Mouse (Mus musculus) CD4-positive, CD25-positive, alpha-beta regulatory T cell, adult 4 months (primary cell): ENCODE data around the gene Fam155a. TPM values are rescaled to one million over a fixed set of nuclear protein-coding genes. Genes with fewer than 3 reads are reported as not detected.

ENCODE experiments used
- ATAC-seq: one replicate; pipeline ENCODE4 v1.8.0; 2017
- polyA plus RNA-seq, 2 experiments: library from polyadenylated mRNA; unstranded; fragments of 100-300 nt; shearing (Covaris generic); gene quantifications; one replicate each; pipeline ENCODE4 v1.2.1; 2017

Fam155a gene
- polyA plus RNA-seq, 2 experiments from 2014 or later: not detected

DNA sequence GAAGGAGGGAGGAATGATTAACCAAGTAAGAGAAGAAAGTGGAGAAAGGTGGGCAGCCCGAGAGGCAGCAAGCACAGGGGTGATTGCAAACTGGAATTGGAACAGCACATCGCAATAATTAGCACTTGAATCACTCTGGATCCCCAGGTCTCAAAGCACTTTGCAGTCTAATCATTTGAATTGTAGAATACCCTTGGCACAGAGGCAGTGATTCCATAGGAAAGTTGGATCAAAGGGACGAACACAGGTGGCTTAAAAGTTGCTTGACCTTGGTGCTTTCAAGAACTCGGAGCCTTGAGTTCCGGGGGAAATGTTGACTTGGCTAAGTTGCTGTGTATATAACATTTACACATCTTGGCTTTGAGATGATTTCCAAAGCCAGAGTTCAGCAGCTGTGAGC lies 299.7 kb downstream of the Fam155a start:
- ATAC-seq: no peak

DNA sequence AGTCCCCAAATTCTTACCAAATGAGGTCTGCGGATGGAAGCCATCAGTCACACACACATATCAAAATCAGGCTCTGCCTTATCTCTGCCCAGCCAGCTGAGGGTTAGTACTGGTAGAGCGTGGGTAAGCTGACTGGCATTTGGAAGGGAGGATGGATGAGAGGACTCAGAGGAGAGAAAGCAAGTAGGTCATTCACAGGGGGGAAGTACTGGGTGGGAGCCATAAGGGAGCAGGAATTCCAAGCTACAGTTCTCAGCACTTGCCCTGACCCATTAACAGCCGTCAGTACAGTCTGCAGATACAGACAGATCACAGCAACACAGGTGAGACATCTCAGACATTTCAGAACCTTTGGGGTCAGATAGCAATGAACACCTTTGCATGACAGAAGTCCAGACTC lies 300.8 kb downstream of the Fam155a start:
- ATAC-seq: no peak

DNA sequence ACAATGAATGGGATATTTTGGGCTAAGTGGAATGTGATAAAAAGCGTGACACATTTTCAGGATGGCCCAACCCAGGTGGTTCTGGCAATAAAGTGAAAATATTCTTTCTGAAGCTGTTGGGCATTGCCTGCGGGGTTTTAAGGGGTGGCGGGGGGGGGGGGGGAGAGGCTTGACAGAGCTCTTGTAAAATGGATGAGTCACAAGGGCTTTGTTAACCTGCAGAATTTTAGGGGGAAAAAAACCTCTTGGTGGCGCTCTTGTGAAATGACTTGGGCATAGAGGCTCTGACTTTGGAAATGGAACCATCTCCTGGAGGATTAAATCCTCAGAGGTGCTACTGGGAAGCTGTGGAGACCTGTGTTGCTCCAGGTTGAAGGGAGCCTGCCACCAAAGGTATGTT lies 309.9 kb downstream of the Fam155a start:
- no peak for ATAC-seq

DNA sequence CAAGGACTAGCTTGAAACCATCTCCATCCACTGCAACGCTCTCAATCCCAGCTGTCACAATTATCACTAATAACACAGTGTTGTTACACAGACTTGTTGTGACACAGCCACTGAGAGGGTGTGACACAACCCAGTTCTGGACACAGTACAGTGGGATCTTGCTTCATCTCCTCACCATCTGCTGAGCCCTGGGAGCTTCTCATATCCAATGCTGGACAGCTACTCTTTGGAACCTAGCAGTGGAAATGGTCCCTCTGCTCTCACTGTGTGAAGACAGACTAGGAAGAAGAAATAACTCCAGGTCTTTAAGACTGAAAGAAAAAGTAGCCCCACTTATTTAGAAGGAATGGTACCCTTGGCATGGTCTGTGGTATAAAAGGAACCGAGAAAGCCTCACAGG lies 310.3 kb downstream of the Fam155a start:
- no peak for ATAC-seq

DNA sequence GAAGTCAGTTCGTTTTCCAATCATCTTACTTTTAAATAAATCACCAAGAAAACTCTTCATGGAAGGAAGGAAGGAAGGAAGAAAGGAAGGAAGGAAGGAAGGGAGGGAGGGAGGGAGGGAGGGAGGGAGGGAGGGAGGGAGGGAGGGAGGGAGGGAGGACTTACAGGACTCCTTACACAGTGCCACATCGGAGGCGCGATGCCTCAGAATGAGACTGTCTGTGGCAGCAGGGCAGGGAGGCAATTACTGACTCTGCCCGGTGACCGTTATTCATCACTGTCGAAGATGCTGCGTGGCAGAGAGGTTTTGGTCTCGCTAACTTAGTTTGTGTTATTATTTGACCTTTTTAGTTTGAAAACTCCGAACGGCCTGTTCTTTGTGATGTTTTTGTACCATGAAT lies 312.3 kb downstream of the Fam155a start:
- no peak for ATAC-seq

DNA sequence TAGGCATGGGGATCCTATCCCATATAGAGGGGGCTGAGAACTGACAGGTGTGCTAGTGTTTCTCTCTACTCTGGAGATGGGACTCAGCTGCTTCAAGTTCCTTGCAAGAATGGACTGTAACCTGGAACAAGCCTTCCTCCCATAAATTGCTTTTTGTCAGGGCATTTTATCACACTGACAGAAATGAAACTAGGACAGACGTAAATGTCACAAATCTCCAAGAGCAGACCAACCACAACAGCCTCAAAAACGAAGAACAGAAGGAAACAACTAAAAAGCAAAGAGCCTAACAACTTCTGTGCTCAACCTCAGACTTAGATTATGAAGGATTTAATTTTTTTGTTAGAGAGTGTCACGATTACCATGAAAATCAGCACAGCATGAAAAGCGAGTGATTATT lies 315.8 kb downstream of the Fam155a start:
- no peak for ATAC-seq

DNA sequence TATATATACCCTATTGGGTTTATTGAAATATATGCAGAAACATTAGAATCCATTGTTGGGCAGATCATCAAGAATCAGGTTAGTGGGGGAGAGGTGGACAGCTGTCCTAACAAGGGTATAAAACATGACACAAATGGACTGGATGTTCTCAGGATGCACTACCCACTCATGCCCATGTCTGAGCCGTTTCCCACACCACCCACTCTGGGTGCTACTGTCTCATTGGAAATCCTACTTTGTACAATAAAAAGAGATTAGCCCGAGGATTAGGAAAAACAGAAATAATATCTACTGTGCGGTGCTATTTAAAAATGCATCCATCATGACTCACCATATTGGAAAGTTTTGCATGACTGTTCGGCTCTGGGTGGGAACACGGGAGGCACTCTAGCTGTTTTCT lies 317.2 kb downstream of the Fam155a start:
- ATAC-seq: no peak

DNA sequence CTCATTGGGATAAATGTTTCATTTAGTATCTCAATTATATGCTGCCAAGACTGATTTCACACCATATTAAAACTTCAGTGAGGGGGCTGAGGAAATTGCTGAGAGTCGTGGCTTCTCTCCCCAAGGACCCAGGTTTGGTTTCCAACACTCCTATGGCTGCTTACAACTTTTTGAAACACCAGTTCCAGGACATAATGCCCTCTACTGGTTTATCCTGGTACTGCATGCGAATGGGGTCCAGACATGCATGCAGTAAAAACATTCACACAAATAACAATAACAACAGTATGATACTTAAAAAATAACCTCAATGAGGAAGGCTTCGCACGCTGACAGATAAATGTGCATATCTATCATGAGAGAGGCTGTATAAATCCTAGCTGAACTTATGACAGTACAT lies 319.4 kb downstream of the Fam155a start:
- no peak for ATAC-seq

DNA sequence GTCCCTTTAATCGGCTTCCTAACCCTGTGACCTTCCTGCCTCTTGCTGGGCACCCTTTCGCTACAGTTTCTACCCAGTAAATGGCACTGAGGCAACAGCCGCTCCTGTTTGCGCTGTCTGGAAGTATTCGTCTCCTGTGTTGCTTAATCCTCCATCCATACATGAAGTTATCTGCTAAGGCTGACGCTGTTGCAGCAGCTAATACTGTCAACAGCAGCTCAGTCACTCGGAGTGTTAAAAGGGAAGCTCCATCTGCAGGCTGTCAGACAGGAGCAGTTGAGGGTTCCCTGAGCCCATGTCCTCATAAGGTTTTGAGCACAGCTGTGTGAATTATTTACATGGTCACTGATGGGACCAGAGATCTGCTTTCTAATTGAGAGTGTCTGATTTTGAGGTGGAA lies 322.3 kb downstream of the Fam155a start:
- ATAC-seq: no peak

DNA sequence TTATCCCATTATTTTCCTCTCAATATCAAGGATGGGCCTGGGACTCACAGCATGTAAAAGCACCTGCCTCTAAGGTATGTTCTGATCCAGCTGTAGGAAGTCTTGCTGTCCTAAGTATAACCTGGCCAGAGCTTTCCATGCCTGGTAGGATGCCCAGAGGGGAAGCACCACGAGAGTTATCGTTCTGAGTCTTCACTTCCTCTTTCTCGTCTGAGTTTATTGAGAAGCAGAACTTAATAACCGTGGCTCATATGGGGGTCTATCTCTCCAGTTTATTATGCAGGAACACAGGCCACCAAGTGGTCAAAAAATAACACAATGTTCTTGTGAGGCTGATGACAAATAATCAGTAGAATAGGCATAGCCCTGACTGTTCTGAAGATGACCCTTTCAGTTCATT lies 333.1 kb downstream of the Fam155a start:
- ATAC-seq: no peak

DNA sequence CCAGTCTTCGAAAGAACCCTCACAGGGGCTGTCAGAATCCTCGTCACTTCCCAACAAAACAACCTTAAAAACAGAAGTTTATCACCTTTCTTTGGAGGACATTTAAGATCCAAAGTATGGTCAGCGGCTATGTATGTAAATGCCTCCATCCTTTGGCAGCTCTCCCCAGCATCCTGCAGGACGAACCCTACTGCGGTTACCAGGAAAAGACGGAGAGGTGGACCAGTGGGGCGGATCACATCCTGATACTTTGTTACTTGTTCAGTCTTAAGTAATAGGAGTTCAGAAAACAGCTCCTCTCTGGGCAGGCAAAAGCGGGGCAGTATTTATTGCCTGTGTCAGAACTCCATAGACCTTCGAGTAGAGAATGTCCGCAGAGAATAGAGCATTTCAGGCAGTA lies 335.5 kb downstream of the Fam155a start:
- ATAC-seq: no peak

DNA sequence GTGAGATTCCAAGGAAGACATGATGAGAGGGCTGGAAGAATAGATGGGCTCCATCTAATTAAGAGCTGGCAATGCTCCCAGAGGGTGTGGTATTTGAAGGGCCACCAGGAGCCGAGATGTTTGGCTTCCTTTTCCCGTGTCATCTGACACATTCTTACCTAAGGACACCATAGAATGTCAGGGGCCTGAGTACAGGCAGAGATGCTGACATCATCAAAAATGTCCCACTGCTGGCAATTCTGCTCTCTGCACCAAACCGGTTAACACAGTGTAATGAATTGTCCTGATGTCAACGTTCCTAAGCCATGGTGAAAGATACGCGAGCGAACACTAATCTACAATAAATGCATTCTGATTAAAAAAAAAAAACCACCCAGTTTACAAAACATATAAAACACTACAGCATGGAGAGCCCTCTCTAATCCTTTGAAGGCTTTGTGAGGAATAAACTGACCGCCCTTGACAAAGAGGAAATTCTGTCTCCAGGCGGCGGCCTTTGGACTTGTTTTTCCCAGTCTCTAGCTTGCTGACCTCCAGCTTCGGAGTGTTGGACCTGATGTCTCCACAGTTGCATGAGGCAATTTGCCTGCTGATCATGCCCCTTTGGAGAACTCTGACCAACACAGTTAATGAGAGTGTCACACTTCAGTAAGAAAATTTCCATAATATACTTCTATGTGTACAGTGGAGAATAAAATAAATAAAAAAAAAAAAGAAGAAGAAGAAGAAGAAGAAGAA lies 338.2 kb downstream of the Fam155a start:
- ATAC-seq: no peak

DNA sequence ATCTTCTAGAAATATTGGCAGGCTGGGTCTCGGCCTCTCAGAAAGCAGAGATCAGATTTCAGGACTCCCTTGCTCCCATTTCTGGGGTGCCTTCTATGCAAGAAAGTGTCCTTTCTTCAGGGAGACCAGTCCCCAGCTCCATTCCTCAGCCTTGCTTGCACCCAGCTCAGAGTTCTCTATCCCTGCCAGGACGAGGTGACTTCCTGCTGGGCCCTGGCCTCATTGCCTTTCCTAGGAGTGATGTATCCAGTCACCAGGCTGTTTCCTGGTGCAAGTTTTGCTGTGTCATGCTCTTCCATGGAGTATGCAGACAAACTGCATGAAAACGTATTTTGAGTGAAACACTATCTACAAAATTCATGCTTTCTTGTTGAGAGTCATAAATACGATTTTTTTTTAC lies 342.1 kb downstream of the Fam155a start:
- no peak for ATAC-seq

DNA sequence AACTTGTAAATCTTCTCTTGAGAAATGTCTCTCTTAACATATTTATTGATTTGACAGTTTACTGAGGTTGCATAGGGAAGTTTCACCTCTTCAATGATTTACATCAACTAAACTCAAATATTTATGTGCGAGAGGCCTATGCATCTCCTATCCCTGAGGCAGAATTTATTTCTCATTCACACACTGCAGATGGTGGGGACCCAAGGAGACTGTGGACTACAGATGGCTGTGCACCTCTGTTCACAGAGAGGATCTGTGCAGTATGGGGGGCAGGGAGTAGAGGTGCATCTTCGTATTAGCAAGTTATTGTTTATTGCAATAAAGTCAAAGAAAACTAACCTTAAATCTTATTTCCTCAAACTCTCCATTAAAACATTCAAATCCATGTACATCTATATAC lies 346.9 kb downstream of the Fam155a start:
- ATAC-seq: no peak

DNA sequence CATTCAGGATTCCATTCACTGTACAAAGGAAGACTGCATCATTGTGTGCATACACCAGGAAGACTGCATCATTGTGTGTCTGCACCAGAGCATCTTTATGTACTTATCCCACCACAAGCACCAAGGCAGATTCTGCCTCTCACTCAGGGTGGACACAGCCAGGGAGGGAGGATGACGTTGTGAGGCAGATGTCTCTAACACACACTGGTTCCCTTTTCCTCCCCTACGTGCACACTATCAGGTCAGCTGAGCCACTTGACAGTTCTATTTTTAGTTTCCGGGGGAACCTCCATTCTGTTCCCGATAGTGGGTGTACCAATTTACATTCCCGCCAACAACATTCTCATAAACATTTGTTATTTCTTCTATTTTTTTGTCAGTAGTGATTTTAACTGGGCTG lies 347.4 kb downstream of the Fam155a start:
- ATAC-seq: no peak

DNA sequence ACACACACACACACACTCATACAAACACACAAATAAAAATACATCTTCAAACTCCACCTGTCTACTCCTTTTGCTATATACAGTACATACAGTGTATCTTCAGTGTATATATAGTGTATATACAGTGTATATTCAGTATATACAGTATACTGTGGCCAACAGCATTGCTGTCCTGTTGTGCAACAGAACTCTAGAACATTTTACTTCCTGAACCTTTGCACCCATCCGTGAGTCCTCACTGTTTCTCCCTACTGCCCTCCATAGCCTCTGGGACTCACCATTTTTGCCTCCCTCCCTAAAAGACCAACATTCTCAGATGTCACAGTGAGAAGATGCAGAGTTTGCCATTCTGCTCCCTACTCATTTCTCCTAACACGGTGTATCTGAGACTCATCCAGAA lies 347.8 kb downstream of the Fam155a start:
- ATAC-seq: no peak

DNA sequence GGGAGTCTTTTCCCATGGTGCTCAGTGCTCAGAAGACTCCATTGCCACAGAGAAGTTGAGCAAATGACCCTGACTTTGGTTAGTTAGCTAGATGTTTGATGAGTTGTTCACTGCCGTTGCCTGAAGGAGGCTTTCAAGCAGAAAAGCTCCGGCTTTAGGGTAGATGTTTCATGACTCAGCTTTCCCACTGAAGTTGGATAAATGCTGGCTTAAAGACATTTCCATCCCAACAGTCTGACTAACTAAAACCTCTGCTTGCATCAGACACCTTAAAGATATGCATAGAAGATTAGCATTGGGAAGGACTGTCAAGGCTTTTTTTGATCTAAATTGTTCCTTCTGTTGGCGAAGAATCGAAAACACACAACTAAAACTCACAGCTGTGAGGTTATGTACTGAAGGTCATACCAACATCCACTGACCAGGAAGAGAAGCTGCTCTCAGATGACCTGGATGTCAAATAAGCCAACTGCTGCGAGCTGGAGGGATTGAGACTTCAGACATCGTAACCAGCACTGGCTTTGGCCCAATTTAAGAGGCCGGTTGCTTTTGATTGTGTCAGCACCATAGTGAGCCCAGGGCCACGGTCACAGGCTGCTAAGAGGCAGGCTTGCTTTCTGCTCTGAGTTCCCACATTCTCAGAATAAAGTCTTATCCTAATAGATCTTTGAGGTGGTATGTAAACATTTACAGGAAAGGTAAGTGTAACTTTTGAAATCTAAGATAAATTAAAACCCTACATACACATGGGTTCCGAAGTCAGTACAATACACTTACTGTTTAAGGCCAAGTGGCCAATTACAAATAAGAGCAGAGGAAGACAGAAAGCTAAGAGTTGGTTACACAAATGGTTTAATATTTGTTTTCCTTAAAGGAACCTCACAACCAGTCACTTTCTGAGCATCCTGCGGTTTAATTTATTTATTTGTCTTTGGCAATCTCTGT lies 351.8 kb downstream of the Fam155a start:
- no peak for ATAC-seq

DNA sequence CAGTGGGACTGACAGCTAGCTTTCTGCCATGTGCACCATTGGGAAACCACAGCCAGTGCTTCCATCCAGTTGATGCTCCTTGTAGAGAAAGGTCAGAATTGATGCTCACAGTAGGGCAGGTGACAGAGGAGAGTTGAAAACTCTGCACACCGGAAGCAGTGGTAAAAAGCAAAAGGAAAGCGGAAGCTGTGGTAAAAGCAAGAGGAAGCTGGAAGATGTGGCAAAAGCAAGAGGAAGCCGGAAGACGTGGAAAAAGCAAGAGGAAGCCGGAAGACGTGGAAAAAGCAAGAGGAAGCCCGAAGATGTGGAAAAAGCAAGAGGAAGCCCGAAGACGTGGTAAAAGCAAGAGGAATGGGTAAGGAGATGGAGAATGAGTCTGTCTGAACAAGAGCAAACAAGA lies 354.8 kb downstream of the Fam155a start:
- no peak for ATAC-seq

DNA sequence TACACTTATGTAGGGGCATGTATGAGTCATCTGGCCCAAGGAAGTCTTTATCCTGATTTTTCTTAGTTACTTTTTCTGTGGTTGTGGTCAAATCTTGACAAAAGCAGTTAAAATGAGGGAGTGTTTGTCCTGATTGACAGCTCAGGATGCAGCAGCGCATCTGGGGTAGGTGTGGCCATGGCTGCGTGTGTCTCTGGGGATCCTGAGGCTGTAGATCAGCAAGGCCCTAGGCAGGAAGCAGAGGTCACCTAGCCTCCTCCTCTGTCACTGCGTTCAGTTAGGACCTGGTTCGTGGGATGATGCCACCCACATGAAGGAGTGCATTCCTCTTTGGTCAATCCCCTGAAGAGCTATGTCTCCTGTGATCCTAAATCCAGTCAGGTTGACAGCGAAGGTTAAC lies 362.5 kb downstream of the Fam155a start:
- ATAC-seq: no peak

DNA sequence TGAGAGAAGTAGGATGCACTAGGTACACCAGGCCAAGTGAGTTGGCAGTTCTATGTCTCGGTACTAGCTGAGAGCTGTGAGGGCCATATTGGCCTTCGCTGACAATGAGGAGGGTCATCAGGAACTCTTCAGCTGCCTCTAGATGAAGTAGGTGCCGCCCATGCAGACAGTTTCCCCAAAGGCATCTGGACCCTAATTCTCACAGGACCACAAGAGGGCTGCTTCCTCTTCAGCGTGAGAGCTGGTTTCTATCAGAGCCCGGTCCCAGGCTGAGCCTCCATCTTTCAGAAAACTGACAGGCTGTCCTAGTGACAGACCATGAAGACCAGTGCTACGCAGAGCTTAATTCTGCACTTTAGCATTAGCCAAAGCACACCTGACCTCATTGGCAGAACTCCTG lies 364.8 kb downstream of the Fam155a start:
- ATAC-seq: no peak

DNA sequence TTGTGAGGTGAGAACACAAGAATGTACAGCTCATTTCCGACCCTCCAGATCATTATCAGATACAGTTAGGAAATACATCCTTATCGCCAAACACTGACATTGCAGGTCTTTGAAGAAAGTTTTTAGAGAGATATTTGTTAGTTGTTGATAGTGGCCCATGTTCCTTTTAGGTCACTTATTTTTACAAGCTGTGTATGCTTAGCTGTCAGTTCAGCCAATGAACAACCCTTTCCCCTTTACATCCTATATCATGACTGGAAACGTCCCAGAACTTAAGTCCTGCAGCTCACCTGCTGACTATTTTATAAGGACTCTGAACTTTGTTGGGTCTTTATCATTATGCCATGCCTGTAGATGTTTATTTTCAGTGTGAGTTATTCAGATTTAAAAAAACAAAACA lies 366.3 kb downstream of the Fam155a start:
- no peak for ATAC-seq

DNA sequence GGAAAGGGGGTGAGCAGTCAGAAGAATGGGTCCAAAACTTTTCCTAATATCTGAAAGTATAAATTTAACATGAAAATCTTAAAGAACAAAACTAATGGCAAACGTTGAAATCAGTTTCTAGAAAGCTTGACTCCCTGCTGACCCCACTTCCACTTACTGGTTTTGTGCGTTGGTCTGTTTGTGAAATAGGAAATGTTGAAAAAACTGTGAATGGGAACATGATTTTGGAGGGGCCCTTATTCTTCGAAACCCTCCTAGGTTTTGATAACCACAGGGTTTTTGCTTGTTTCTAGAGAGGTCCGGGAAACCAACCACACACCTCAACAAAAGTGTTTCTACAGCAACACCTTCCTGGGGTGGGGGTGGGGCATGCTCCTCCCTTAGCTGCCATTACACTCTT lies 368.6 kb downstream of the Fam155a start:
- ATAC-seq: no peak

DNA sequence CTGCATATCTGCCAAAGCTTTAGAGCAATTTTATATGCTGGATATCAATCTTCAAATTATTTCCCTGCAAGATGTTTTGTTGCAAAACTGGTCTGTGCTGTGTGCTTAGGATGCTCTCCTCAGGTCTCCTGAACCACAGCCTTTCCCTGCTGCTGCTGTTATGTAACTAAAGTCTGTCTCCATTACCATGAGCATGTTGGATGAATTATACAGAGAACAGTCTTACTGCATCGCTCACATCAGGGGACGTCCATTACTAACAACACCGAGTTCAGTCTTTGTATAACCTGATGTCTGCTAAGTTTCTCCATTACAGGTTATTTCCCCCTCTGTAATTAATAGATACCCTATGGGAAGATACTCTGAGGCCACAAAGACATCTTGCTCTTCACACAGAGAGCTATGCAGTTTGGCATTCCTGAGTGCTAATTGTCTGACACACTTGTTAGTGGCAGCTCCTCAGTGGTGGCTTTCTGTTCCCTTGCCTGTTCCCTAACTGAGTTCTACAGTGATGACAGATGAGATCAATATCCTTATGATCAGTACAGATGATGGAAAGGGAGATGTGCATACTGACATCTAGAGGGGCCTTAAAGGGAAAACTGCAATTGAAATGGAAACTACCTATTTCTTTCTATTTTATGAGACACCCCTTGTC lies 372.2 kb downstream of the Fam155a start:
- no peak for ATAC-seq

DNA sequence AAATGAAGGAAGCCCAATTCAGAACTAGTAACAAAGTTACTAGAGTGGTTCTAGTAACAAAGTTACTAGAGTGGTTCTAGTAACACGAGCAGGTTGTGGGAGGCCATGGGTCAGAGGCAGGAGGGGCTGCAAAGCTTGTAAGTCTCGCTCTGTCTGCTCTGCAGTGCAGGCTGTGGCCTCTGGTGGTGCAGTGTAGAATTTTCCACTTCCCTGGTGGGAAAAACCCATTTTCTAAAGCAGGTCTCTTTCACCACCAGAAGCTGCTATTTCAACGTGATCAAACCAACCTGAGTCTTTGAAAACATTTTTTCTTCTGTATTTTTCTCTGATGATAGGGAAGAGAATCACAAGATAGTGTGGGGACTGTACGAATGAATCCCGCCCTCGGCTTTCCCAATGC lies 372.9 kb downstream of the Fam155a start:
- ATAC-seq: no peak
